Mouse (Mus musculus) heart, embryonic 10.5 days (tissue): ENCODE results near the gene Myo18b. TPM values are rescaled to one million over a fixed set of nuclear protein-coding genes. Genes with fewer than 3 reads are reported as not detected.

Source experiments
- DNase-seq: peaks from one replicate; pipeline ENCODE4 v3.0.0-alpha.2; 2017; ENCODE audit warnings: low spot score
- H3K27ac ChIP-seq: fragments of 300-500 bp; sonication (generic); 2 replicates; pipeline ENCODE4 v1.5.1; 2016; ENCODE audit warnings: mild to moderate bottlenecking
- H3K27me3 ChIP-seq: fragments of 300-500 bp; sonication (generic); 2 replicates; pipeline ENCODE4 v1.6.1; 2016; ENCODE audit warnings: mild to moderate bottlenecking; ENCODE audit not compliant: poor library complexity, insufficient read depth, severe bottlenecking
- H3K36me3 ChIP-seq: fragments of 300-500 bp; sonication (generic); 2 replicates; pipeline ENCODE4 v1.6.1; 2016; ENCODE audit warnings: mild to moderate bottlenecking, moderate library complexity
- H3K4me1 ChIP-seq: fragments of 300-500 bp; sonication (generic); 2 replicates; pipeline ENCODE4 v1.6.1; 2016; ENCODE audit warnings: mild to moderate bottlenecking
- H3K4me3 ChIP-seq: fragments of 300-500 bp; sonication (generic); 2 replicates; pipeline ENCODE4 v1.5.1; 2016; ENCODE audit warnings: mild to moderate bottlenecking, moderate library complexity
- H3K9me3 ChIP-seq: fragments of 300-500 bp; sonication (generic); 2 replicates; pipeline ENCODE4 v1.6.1; 2016; ENCODE audit warnings: mild to moderate bottlenecking, moderate library complexity
- whole genome bisulfite sequencing: fragments of 180-500 bp; shearing (Covaris S2); methylation state at CpG from one replicate; pipeline ENCODE4 v1.1.7; 2016; 5-methylcytosine and 5-hydroxymethylcytosine counted together
- polyA plus RNA-seq: library from polyadenylated mRNA; unstranded; fragments of >200 nt; fragmentation: Nextera tagmentation; extraction: Ambion mirVana; gene quantifications from 2 replicates; pipeline ENCODE4 v1.2.1, GENCODE M21; 2016

The Myo18b gene
- polyA plus RNA-seq, 1 experiment from 2014 or later: 17.0 TPM

DNA sequence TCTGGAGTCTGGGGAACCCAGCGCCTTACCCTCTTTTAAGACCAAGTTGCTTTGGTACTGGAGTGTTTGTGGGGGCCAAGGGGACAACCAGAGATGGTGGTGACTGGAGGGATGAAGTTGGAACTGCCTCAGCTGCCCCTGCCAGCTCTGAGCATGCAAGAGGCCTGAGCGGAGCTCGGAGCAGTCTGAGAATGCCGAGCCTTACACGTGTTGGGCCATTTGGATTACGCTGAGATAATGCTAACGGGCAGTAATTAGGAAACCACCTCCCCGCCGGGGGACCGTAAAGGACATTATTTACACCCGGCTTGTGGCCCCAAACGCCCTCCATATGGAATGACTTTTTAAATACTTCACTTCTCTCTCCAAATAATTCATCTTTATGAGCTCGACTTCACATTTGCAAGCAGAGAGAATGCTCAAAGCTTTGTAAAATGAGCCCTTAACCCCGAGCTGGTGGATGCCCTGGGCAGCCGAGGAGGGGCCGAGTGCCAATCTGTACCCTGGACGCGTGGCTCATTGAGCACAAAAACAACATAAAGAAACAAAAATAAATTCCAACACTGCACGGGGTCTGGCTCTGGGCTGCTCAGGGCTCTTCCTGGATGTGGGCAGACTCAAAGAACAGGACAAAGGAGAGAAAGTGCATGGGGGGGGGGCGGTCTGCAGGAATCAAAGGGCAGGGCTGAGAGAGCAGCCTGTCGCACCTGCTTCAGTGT is 148.0 kb downstream of the Myo18b start:
- no peak overlapping the region for H3K4me3 ChIP-seq
- WGBS: 45% methylated on average over 21 of the region's 21 CpGs

DNA sequence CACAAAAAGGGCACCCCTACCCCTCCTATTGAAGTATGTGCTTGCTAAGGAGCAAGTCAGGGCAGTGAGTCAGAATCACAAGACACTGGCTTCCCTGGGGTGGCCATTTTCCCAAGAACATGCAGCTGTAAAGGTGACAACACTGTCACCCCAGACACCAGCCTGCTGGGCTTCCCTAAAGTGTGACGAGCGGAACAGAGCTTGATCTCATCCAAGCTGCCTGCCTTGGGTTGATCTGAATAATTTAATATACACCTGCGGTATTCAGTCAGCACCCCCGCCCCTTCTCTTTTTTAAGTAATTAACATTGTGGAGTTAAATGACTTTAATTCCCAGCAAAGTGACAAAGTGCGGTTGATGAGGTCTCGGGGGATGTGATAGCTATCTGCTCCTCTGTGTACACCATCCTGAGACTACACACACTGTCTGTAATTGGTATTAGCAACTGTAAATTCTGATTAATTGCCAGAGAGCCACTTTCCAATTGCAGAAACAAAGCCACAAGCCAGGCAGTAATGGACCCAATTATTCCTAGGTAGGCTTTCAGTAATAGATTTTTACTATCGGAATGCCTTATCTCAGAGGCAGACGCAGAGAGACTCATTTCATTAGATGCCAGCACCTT is 148.7 kb downstream of the Myo18b start:
- H3K4me3 ChIP-seq: no peak overlapping the region
- 0 out of 2 replicates have a peak, but pooled peaks cover 4% of the 10 kb centered on the region for H3K4me1 ChIP-seq
- 65% methylated on average over 8 of the region's 8 CpGs for WGBS
- peaks cover 62% of the 10 kb centered on the region for H3K36me3 ChIP-seq
- H3K27ac ChIP-seq: no peak overlapping the region
- H3K9me3 ChIP-seq: no peaks in the 10 kb centered on the region
- DNase-seq: no peak
- H3K27me3 ChIP-seq: 0 out of 2 replicates have a peak, but pooled peaks cover 4% of the 10 kb centered on the region

More for the DNA sequence above, 148.0 kb downstream of the Myo18b start:
- Histone ChIP-seq H3K36me3 (peaks cover 62% of the 10 kb centered on the region), H3K9me3 (no peaks in the 10 kb centered on the region), H3K4me1 (0 out of 2 replicates have a peak, but pooled peaks cover 4% of the 10 kb centered on the region), H3K27ac (no peak overlapping the region), H3K27me3 (0 out of 2 replicates have a peak, but pooled peaks cover 4% of the 10 kb centered on the region)
- DNase-seq: no peak

DNA sequence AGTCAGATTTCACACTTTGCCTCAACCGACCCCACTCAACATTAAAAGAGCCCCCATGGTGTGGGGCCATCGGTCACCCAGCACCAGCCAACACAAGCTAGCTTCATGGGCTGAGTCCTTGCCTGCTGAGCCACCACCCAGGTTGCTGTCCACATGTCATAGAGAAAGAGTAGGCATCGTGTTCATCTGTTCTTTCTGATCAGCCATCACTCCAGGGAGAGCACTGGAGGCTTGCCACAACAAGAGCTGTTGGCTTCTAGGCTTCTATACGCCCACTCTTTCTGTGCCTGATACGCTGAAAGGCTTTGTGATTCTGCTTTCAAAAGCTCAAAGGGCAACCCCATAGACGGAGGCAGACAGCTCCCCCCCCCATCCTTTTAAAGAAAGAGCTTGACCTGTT is 151.0 kb downstream of the Myo18b start:
- H3K27me3 ChIP-seq: no peaks in the 10 kb centered on the region
- no peak for DNase-seq
- 0 out of 2 replicates have a peak, but pooled peaks cover 4% of the 10 kb centered on the region for H3K4me1 ChIP-seq
- no peak overlapping the region for H3K4me3 ChIP-seq
- WGBS: 86% methylated on average over 6 of the region's 6 CpGs
- H3K27ac ChIP-seq: no peak overlapping the region
- H3K36me3 ChIP-seq: peaks cover 63% of the 10 kb centered on the region
- no peaks in the 10 kb centered on the region for H3K9me3 ChIP-seq

DNA sequence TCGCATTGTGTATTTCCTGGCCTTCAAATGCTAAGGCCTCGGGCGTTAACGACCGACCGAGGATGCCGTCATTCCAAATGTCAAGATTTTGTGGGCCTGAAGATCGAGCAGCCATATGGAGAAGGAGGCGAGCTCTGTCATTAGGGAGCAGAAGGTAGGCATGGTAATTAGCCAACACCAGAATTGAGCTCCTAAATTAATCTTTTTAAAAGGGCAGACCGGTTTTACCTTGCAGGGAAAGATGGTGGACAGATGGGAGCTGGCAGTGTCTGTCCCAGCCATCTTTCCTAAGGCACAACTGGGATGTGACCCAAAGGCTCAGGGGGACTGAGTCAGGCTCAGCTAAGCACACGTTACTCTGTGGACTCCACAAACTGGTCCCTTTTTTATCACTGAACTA is 151.6 kb downstream of the Myo18b start:
- no peak for DNase-seq
- Histone ChIP-seq H3K27ac (no peak overlapping the region), H3K4me3 (no peak overlapping the region), H3K27me3 (no peaks in the 10 kb centered on the region), H3K4me1 (0 out of 2 replicates have a peak, but pooled peaks cover 4% of the 10 kb centered on the region), H3K36me3 (peaks cover 69% of the 10 kb centered on the region), H3K9me3 (no peaks in the 10 kb centered on the region)
- 88% methylated on average over 11 of the region's 11 CpGs for WGBS

DNA sequence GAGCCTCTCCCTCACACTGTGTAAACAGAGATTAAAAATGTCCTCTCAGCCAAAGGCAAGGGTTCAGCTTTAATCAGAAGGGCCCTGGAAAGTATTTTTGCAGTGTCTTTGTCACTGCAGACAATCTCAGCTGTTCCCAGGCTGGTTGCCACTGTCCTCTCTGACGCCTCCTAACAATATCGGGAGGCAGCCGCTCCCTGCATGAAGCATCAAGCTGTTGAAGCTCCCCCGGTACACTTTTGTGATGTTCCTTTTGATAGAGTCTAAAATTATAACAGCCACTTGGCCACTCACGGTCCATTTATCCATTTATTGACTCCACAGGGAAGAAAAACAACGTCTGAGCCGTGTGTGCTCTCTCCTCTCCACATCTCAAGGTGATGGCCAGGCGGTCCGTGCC is 153.0 kb downstream of the Myo18b start:
- no peak overlapping the region for H3K4me3 ChIP-seq
- WGBS: 82% methylated on average over 9 of the region's 9 CpGs
- no peak overlapping the region for H3K27ac ChIP-seq
- peaks cover 81% of the 10 kb centered on the region for H3K36me3 ChIP-seq
- DNase-seq: no peak
- 0 out of 2 replicates have a peak, but pooled peaks cover 4% of the 10 kb centered on the region for H3K4me1 ChIP-seq
- H3K9me3 ChIP-seq: no peaks in the 10 kb centered on the region
- H3K27me3 ChIP-seq: no peaks in the 10 kb centered on the region

DNA sequence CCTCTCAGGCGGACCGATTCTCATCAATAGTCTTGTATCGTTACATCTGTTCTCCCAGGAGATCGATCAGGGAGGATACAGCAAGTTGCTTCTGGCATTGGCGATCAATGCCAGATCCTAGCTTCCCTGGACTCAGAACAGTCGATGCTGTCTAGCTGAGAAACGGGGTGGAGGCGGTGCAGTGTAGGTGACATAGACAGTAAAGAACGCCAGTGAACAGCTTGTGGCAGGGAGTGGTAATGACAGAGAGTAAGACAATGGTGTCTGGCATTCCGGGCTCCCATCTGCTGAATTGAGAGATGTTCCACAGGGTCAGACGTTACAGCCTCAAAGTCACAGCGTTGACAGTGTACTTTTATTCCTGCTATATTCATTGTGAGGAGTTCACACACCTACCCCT is 155.5 kb downstream of the Myo18b start:
- DNase-seq: no peak
- Histone ChIP-seq H3K4me1 (no peaks in the 10 kb centered on the region), H3K4me3 (no peak overlapping the region), H3K27me3 (no peaks in the 10 kb centered on the region), H3K36me3 (peaks cover 91% of the 10 kb centered on the region), H3K9me3 (no peaks in the 10 kb centered on the region), H3K27ac (no peak overlapping the region)
- 81% methylated on average over 12 of the region's 12 CpGs for WGBS

DNA sequence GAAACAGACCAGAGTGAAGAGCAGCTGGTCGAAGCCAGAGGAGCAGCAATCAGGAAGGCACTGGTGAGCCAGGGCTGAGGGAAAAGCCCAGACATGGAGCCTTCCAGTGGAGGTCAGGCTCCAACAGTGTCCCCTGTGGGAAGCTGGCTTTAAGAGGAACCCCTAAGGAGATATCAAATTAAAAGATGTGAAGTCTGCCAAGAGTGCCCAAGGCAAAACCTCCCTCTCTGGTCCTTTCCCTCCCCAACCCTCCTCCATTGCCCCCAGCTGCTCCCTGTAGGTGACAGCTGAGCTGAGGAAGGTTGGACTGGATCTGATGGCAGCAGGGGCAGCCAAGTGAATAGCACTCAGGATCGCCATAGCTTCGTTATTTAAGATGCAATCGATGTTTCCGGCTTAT is 161.1 kb downstream of the Myo18b start:
- DNase-seq: no peak
- Histone ChIP-seq H3K4me3 (no peak overlapping the region), H3K27ac (no peak overlapping the region), H3K4me1 (no peaks in the 10 kb centered on the region), H3K36me3 (peaks cover 89% of the 10 kb centered on the region), H3K27me3 (no peaks in the 10 kb centered on the region), H3K9me3 (no peaks in the 10 kb centered on the region)
- WGBS: 69% methylated on average over 5 of the region's 5 CpGs

DNA sequence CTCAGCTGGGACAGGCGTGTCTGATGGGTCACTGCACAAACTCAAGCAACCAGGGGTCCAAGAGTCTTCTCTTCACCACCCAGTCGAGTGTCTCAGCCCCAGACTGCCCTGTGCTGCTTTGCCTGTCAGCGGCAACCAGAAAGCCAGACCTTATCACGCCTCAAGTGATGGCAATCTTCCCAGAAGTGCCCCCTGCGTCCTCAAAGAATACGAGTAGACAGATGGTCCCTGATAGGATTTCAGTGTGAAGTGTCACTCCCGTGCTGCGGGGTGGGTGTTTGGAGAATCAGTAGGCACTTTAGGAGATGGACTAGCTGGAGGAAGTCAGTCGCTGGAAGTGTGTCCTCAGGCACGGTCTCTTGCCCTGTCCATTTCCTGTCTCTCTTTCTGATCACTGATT is 165.6 kb downstream of the Myo18b start:
- no peak for DNase-seq

DNA sequence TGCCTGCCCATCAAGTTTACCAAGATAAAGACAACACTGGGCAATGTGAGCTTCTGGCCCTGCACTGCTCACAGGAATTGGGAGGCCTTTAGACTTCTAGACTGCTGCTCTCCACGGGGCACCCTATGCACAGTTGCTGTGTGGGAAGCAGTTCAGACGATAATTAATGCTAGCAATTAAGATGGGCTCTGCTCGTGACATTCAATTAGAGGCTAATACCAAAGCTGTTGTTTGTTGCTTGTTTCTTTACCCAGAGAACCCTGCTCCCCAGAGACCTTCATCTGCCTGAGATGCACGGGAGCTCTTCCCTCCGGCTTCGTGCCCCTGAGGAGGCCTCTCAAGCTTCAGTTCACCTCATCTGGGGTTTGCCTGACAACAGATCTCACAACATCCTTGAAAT is 167.7 kb downstream of the Myo18b start:
- H3K4me1 ChIP-seq: peaks cover 8% of the 10 kb centered on the region; the same call in 1 of the 2 replicates
- no peak overlapping the region for H3K4me3 ChIP-seq
- H3K27ac ChIP-seq: no peak overlapping the region
- peaks cover 55% of the 10 kb centered on the region for H3K36me3 ChIP-seq
- no peaks in the 10 kb centered on the region for H3K9me3 ChIP-seq
- no peak for DNase-seq
- no peaks in the 10 kb centered on the region; the same call in 1 of the 2 replicates for H3K27me3 ChIP-seq
- 73% methylated on average over 6 of the region's 6 CpGs for WGBS

More for the DNA sequence above, 165.6 kb downstream of the Myo18b start:
- H3K4me1 ChIP-seq: peaks cover 8% of the 10 kb centered on the region; the same call in 1 of the 2 replicates
- no peak overlapping the region for H3K4me3 ChIP-seq
- peaks cover 62% of the 10 kb centered on the region for H3K36me3 ChIP-seq
- H3K27ac ChIP-seq: no peak overlapping the region
- H3K9me3 ChIP-seq: no peaks in the 10 kb centered on the region
- H3K27me3 ChIP-seq: no peaks in the 10 kb centered on the region
- 22% methylated on average over 10 of the region's 10 CpGs for WGBS

DNA sequence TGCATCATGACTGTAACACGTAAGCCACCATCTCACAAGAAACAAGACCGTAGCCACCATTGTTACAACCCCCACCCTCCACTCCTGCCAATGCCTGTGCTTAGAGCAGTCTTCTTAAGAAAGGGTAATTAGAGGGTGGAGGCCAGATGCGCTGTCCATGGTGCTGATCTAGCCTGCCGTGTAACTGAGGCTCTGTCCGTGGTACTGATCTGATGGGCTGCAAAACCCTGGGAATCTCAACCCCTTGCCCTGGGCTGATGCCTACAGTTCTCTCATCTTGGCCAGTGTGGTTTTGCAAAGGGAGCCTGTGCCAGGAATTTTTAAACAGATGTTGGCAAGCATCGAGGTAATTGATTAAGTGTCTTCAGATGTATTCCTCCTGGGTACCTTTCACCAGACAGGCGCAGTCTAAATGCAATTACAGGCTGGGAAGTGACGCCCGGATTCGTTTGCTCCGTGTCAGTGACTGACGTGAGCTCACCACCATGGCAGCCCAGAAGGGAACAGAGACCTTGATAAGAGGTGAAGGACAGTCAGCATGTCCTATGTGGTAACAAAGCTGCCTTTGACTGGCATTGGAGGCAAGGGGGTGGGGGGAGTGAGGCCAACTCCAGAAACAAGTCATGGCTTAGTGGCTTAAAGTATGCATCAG is 177.4 kb downstream of the Myo18b start:
- no peak for DNase-seq
- Histone ChIP-seq H3K9me3 (no peaks in the 10 kb centered on the region), H3K4me1 (0 out of 2 replicates have a peak, but pooled peaks cover 4% of the 10 kb centered on the region), H3K27me3 (no peaks in the 10 kb centered on the region; the same call in 1 of the 2 replicates), H3K36me3 (peaks cover 78% of the 10 kb centered on the region), H3K27ac (no peak overlapping the region), H3K4me3 (no peak overlapping the region)
- 48% methylated on average over 12 of the region's 12 CpGs for WGBS

DNA sequence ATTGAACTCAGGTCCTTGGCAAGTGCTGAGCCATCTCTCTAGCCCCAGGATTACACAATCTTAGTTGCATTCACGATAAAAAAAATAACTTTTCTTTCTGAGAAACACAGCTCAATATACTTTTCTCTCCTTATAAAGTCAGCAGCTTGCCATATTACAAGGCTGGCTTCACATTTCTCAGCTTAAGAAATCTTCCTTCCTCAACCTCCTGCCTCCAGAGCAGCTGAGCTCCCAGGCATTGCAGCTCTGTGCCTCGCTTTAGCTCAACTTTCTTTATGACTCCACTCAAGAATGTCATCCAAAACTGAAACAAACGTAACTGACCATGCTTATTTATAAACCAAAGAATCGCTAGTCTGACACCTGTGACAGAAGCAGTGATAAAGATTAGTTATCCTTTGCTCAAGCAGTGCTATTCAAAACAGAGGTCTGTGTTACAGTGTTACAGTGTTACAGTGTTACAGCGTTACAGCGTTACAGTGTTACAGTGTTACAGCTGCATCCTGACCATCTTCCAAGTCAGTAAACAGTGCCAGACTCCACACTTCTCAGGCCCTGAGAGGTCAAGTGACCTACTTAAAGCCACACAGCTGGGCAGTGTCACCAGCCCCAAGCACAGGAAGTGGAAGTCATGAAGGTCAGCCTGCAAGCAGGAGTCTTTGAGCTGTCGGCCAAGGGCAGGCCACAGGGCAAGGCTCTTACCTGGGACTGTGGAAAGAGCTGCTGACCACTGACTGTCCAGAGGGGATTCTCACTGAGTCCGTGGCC is 181.3 kb downstream of the Myo18b start:
- Histone ChIP-seq H3K9me3 (no peaks in the 10 kb centered on the region), H3K4me3 (no peak overlapping the region)

DNA sequence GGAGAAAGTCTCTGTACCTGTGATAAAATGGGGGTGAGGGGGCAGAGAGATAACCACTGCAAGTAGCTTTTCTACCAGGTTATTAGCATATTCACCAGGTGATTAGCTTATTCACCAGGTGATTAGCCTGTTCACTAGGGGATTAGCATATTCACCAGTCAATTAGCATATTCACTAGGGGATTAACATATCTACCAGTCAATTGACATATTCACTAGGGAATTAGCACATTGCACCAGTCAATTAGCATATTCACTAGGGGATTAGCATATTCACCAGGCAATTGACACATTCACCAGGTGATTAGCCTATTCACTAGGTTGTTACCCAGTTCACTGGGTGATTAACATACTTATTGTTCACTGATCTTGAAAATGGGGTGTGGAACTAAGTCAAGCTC is 186.3 kb downstream of the Myo18b start:
- H3K27ac ChIP-seq: no peak overlapping the region
- no peak overlapping the region for H3K4me3 ChIP-seq
- H3K4me1 ChIP-seq: peaks cover 11% of the 10 kb centered on the region
- no peaks in the 10 kb centered on the region for H3K9me3 ChIP-seq
- no peak for DNase-seq
- no peaks in the 10 kb centered on the region for H3K27me3 ChIP-seq
- peaks cover 66% of the 10 kb centered on the region for H3K36me3 ChIP-seq

More for the DNA sequence above, 181.3 kb downstream of the Myo18b start:
- Histone ChIP-seq H3K27ac (no peak overlapping the region), H3K4me1 (peaks cover 10% of the 10 kb centered on the region), H3K27me3 (no peaks in the 10 kb centered on the region), H3K36me3 (peaks cover 71% of the 10 kb centered on the region)
- WGBS: 66% methylated on average over 8 of the region's 8 CpGs
- no peak for DNase-seq
